Mouse (Mus musculus): ENCODE measurements around the gene Gm49416. TPM values are rescaled to one million over a fixed set of nuclear protein-coding genes. Genes with fewer than 3 reads are reported as not detected.
"Not testable (repeated sequence)": the region's sequence is repeated elsewhere in the genome, so short reads cannot be mapped to it uniquely, and the experiment has no call there.

The Gm49416 gene
- polyA plus RNA-seq, 1 experiment from 2014 or later, result not detected

DNA sequence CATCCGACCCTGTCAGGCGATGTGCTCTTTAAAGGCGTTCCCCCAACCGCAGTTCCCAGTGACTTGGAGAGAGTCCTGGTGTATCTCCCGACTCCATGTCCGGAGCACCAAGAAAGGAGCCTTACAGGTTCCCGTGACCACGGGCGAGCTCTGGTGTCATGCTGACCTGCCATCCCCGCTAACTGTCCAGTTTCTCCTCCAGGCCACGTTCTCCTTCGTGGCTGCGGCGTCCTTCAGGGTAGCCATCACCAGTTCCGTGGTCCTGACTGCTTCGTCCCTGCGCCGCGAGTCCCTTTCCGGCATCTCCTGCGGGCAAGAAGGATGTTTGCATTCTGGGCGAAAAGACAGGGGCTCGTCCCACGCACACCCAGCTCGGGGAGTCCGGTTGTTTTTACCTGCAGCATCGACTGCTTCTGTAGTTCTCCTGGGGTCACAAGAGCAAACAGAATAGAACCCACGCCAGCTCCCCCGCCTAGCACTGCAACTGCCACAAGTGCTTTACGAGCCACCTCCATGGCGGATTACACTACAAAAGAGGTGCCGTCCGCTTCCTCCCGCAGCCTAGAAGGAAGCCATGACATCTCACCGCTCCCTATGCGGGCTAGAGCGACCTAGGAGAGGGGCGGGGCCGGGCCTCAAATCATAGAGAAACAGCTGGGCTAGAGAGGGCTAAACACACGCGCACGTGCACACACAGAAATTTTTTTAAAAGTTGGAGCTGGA lies 8.3 kb upstream of the Gm49416 start, which contains the start of gene Uqcc3:
TSS of gene Uqcc3 (minus strand) at position 613 of the 723 bp plus-strand sequence.
- no peaks in the 10 kb centered on the region for H3K27me3 ChIP-seq (replicated peaks)
- H3K36me3 ChIP-seq, result peaks cover 18% of the 10 kb centered on the region
- under 1% methylated on average over 42 of the region's 42 CpGs for WGBS
- H3K4me1 ChIP-seq (replicated peaks), result peaks cover 10% of the 10 kb centered on the region
- peak; percentile 97 for ATAC-seq (ENCODE audit: insufficient number of reproducible peaks, low FRiP score)
- H3K4me2 ChIP-seq, result peak within 1 kb of the TSS; percentile 87
- H3K9ac ChIP-seq, result peak within 1 kb of the TSS; percentile 95
- H3K27ac ChIP-seq (ENCODE audit: poor library complexity, severe bottlenecking), result peak within 1 kb of the TSS; percentile 86
- H3K4me3 ChIP-seq, result peak within 1 kb of the TSS; percentile 92
- no peaks in the 10 kb centered on the region for H3K9me3 ChIP-seq (replicated peaks)

DNA sequence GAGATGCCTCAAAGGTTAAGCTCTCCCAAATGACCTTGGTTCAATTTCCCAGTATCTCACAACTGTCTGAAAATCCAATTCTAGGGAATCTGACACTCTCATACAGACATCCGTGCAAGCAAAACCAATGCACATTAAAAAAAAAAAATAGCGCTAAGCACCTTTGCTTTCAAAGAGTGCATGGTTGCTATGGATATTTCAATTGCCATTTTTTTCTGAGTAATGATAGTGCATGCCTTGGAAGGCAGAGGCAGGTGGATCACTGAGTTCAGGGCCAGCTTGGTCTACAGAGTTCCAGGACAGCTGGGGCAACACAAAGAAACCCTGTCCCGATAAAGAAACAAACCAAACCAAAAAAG lies 7.7 kb upstream of the Gm49416 start:
- H3K27ac ChIP-seq (ENCODE audit: poor library complexity, severe bottlenecking), result no peak overlapping the region; the same call in 1 of the 2 replicates
- no peaks in the 10 kb centered on the region for H3K27me3 ChIP-seq (replicated peaks)
- peak overlapping the region; percentile 95 for H3K9ac ChIP-seq
- peaks cover 10% of the 10 kb centered on the region for H3K4me1 ChIP-seq (replicated peaks)
- 21% methylated on average over 3 of the region's 3 CpGs for WGBS
- peaks cover 12% of the 10 kb centered on the region for H3K36me3 ChIP-seq
- peak overlapping the region; percentile 92 for H3K4me3 ChIP-seq
- no peaks in the 10 kb centered on the region for H3K9me3 ChIP-seq (replicated peaks)
- H3K4me2 ChIP-seq, result peak overlapping the region; percentile 87
- no peak for ATAC-seq (ENCODE audit: insufficient number of reproducible peaks, low FRiP score)

DNA sequence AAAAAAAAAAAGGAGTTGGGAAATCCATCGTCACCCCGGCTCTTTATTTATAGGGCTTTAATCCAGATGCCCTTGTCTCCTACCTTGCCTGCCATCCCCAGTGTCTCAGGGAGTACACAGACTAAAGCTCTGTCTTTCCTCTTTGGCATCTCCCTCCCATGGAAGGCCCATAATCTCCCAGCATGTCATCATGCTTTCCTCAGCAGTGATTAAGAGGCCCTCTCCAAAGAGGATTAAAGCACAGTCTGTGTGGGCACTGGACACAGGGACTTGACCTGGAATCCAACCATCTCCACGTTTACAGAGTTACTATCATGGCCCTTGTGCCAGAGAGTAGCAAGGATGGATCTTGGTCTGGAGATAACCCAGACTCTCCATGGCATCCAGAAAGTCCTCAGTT lies 5.1 kb upstream of the Gm49416 start, which contains the start of the genes Lbhd1 and Gm49403:
TSS of gene Lbhd1 (plus strand) at position 117 of the 400 bp plus-strand sequence.
TSS of gene Gm49403 (plus strand) at position 315 of the 400 bp plus-strand sequence.
- no peak within 1 kb of the TSS for H3K9ac ChIP-seq
- H3K27me3 ChIP-seq (replicated peaks), result no peaks in the 10 kb centered on the region
- no peak within 1 kb of the TSS for H3K4me3 ChIP-seq
- H3K27ac ChIP-seq (ENCODE audit: poor library complexity, severe bottlenecking), result no peak within 1 kb of the TSS
- H3K4me1 ChIP-seq (replicated peaks), result peaks cover 17% of the 10 kb centered on the region
- H3K9me3 ChIP-seq (replicated peaks), result no peaks in the 10 kb centered on the region
- H3K36me3 ChIP-seq, result no peaks in the 10 kb centered on the region
- WGBS, result 71% methylated on average over 3 of the region's 3 CpGs
- H3K4me2 ChIP-seq, result no peak within 1 kb of the TSS
- ATAC-seq (ENCODE audit: insufficient number of reproducible peaks, low FRiP score), result no peak

DNA sequence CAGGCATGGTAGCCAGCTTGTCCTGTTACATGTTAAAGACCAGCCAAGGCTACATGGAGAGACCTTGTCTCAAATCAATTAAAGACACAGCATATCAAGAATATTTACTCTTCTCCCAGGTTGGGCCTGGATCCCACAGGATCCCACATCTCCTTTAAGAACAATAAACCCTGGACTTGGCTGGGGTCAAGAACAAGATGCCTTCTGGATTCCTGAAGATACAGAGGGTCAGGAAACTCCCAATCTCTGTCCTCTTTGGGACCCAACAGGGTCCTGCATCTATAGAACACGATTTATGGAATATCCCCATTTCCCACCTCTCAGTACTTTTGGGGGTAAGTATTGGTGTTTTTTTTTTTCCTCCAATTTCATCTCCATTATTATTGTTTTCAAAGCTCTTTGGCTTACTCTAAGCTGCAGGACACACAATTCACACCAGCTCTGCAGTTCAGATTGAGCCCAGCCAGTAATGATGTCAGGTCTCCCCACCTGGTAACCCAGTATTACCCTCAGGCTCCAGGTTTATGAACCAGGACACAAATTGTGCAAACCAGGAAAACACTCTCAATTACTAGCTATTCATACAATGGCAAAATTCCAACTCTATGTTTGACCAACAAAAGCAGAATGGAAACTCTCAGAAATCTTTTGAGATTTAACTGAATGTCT lies 1.7 kb upstream of the Gm49416 start:
- peaks cover 14% of the 10 kb centered on the region for H3K36me3 ChIP-seq
- H3K4me1 ChIP-seq (replicated peaks), result peaks cover 16% of the 10 kb centered on the region
- no peaks in the 10 kb centered on the region for H3K9me3 ChIP-seq (replicated peaks)
- H3K27me3 ChIP-seq (replicated peaks), result no peaks in the 10 kb centered on the region
- no peak for ATAC-seq (ENCODE audit: insufficient number of reproducible peaks, low FRiP score)
- H3K9ac ChIP-seq, result no peak overlapping the region
- 46% methylated on average over 1 of the region's 1 CpGs for WGBS
- no peak overlapping the region for H3K27ac ChIP-seq (ENCODE audit: poor library complexity, severe bottlenecking)
- H3K4me2 ChIP-seq, result peak overlapping the region; percentile 72
- H3K4me3 ChIP-seq, result no peak overlapping the region

DNA sequence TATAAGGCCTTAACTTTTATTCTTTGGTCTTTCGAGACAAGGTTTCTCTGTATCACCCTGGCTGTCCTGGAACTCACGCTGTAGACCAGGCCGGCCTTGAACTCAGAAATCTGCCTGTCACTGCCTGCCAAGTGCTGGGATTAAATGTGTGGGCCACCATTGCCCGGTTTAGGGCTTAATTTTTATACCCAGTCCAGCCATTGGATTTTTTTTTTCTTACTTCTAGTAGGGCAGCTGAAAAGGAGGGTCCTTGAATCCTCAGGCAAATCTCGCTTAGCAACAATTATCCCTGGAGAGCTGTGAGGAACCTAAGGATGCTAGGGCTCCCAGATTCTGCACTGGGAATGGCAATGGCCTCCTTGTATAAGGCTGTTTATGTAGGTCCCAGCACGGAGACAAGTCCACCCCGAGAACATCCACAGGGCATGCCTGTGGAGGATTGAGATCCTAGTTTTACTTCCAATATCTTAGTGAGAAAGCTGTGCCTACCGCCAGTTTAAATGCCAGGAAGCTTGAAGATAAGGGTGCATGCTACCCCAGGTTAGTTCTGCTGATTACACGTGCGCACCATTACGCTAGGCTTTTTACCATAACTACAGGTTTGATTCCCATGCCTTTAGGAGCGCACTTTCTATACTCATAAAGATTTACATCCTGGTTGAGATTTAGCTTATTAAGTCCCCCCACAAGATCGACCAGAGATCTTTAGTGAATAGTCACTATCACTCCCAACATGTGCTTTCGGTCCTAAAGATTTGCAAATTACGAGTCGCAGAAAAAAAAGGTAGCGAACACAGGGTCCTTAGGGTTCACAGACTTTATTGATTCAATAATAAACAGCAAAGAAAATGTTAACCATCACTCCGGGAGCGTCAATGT lies 902 bp upstream of the Gm49416 start:
- Histone ChIP-seq H3K27me3 (replicated peaks) (no peaks in the 10 kb centered on the region), H3K4me2 (peak overlapping the region; percentile 72), H3K9me3 (replicated peaks) (no peaks in the 10 kb centered on the region), H3K4me1 (replicated peaks) (peaks cover 16% of the 10 kb centered on the region), H3K36me3 (peaks cover 14% of the 10 kb centered on the region), H3K4me3 (peak overlapping the region; percentile 73), H3K9ac (peak overlapping the region; percentile 89), H3K27ac (ENCODE audit: poor library complexity, severe bottlenecking) (peak overlapping the region; percentile 82)
- WGBS, result 16% methylated on average over 19 of the region's 19 CpGs
- no peak for ATAC-seq (ENCODE audit: insufficient number of reproducible peaks, low FRiP score)

DNA sequence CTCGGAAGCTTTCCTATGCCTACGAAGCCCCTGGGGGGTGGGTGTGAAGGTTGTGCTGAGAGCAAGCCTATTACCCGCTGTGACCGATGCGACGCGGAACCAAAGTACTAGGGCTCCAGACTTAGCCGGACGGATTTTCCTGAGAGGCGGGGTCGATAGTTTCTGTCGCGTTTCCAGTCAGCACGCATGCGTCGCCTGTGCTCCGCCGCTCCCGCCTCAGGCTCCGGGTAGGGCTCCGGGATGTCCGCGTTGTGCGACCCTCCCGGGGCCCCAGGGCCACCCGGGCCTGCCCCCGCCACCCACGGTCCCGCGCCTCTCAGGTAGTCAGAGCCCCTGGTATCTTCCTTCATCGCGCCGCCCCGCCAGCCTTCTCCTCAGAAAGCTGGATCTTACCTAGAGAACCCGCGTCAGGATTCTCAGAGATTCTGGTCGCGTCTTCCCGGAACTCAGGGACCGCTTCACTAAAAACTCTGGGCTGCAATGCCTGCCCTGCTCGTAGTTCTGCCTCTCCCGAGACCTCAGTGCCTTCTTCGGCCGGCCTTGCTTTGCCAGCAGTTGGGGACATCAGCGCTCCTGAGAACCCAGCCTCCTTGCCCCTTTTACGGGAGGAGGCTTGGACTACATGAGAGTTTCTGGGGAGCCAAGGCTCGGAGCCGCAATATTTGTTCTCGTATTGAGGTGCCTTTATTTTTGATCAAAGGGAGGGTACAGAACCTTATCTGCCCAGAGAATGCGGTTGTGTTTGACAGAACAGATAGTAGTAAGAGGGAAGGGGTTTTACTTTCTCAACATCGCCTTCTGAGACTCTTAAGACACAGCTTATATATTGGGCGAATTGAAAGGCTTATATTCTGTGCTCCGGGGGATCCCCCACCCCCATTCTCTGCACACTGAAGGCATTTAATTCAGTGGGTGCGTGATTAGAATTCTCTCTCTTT lies 4.4 kb downstream of the Gm49416 start, which contains the start of gene Ints5:
TSS of gene Ints5 (plus strand) at position 177 of the 938 bp plus-strand sequence.
- peaks cover 41% of the 10 kb centered on the region for H3K36me3 ChIP-seq
- peak; percentile 69 for ATAC-seq (ENCODE audit: insufficient number of reproducible peaks, low FRiP score)
- H3K27ac ChIP-seq (ENCODE audit: poor library complexity, severe bottlenecking), result peak within 1 kb of the TSS; percentile 84
- H3K27me3 ChIP-seq (replicated peaks), result no peaks in the 10 kb centered on the region
- no peaks in the 10 kb centered on the region for H3K9me3 ChIP-seq (replicated peaks)
- H3K9ac ChIP-seq, result peak within 1 kb of the TSS; percentile 89
- 1% methylated on average over 54 of the region's 54 CpGs for WGBS
- peaks cover 30% of the 10 kb centered on the region for H3K4me1 ChIP-seq (replicated peaks)
- H3K4me3 ChIP-seq, result peak within 1 kb of the TSS; percentile 96
- H3K4me2 ChIP-seq, result peak within 1 kb of the TSS; percentile 79

DNA sequence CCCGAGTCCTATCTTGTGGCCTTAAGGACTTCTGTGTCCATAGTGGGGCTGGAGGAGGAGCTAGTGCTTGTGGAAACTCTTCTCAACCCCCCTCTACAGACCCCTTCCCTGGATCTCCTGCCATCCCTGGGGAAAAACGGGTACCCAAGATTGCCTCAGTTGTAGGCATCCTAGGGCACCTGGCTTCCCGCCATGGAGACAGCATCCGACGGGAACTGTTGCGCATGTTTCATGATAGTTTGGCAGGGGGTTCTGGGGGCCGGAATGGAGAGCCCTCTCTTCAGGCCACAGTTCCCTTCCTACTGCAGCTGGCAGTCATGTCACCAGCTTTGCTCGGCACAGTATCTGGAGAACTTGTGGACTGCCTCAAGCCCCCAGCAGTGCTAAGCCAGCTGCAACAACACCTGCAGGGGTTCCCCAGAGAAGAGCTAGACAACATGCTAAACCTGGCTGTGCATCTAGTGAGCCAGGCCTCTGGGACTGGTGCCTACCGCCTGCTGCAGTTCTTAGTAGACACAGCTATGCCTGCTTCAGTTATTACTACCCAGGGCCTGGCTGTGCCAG lies 6.8 kb downstream of the Gm49416 start:
- Histone ChIP-seq H3K27ac (ENCODE audit: poor library complexity, severe bottlenecking) (no peak overlapping the region), H3K36me3 (peaks cover 37% of the 10 kb centered on the region), H3K4me1 (replicated peaks) (peaks cover 38% of the 10 kb centered on the region), H3K9ac (peak overlapping the region; percentile 45), H3K9me3 (replicated peaks) (no peaks in the 10 kb centered on the region), H3K27me3 (replicated peaks) (no peaks in the 10 kb centered on the region), H3K4me3 (no peak overlapping the region), H3K4me2 (no peak overlapping the region)
- ATAC-seq (ENCODE audit: insufficient number of reproducible peaks, low FRiP score), result no peak
- 91% methylated on average over 9 of the region's 9 CpGs for WGBS

DNA sequence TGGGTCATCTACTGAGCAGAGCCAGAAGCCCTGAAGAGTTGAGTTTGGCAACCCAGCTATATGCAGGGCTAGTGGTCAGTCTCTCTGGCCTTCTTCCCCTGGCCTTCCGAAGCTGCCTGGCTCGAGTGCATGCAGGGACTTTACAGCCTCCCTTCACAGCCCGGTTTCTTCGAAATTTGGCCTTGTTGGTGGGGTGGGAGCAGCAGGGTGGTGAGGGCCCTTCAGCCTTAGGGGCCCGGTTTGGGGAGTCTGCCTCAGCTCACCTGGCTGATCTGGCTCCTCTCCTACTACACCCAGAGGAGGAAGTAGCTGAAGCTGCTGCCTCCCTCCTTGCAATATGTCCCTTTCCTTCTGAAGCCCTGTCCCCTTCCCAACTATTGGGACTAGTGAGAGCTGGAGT lies 7.5 kb downstream of the Gm49416 start:
- H3K4me3 ChIP-seq; ATAC-seq (ENCODE audit: insufficient number of reproducible peaks, low FRiP score); H3K9me3 ChIP-seq (replicated peaks); H3K27me3 ChIP-seq (replicated peaks); H3K4me2 ChIP-seq; H3K27ac ChIP-seq (ENCODE audit: poor library complexity, severe bottlenecking): not testable (repeated sequence)
- Histone ChIP-seq H3K4me1 (replicated peaks) (peaks cover 38% of the 10 kb centered on the region), H3K9ac (peak overlapping the region; percentile 38), H3K36me3 (peaks cover 34% of the 10 kb centered on the region)
- 92% methylated on average over 5 of the region's 5 CpGs for WGBS

DNA sequence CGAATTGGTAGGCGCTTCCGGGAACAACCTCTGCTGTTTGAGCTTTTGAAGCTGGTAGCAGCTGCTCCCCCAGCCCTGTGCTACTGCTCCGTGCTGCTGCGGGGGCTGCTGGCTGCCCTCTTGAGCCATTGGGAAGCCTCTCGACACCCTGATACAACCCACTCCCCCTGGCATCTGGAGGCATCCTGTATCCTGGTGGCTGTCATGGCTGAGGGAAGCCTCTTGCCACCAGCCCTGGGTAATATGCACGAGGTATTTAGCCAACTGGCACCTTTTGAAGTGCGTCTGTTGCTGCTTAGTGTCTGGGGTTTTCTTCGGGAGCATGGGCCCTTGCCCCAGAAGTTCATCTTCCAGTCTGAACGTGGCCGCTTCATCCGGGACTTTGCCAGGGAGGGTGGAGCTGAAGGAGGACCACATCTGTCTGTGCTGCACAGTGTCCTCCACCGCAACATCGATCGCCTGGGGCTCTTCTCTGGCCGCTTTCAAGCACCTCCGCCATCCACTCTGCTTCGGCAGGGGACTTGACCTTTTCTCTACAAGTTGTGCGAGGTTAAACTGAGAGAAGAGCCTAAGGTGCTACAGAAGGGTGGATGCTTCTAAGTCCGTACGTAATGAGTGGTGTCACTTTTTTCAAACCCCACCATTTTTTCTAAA lies 8.6 kb downstream of the Gm49416 start:
- not testable (repeated sequence) for ATAC-seq (ENCODE audit: insufficient number of reproducible peaks, low FRiP score); H3K27me3 ChIP-seq (replicated peaks); H3K9me3 ChIP-seq (replicated peaks)
- 25% methylated on average over 21 of the region's 21 CpGs for WGBS
- peak overlapping the region; percentile 69 for H3K27ac ChIP-seq (ENCODE audit: poor library complexity, severe bottlenecking)
- peak overlapping the region; percentile 94 for H3K4me2 ChIP-seq
- H3K36me3 ChIP-seq, result peaks cover 39% of the 10 kb centered on the region
- peaks cover 38% of the 10 kb centered on the region for H3K4me1 ChIP-seq (replicated peaks)
- peak overlapping the region; percentile 68 for H3K9ac ChIP-seq
- peak overlapping the region; percentile 97 for H3K4me3 ChIP-seq

Measured in heart, embryonic 12.5 days (tissue).